Mouse (Mus musculus): Measurements from ENCODE around the gene D430042O09Rik.

GRCm38 (mm10) chr7:125828561-125828960 is 120.9 kb downstream of the D430042O09Rik start:
- TF ChIP-seq POLR2A (IDR thresholded peaks at IDR 0.05; ENCODE audit: extremely low read depth, insufficient read depth, low read length) (no peak), CTCF (IDR thresholded peaks at IDR 0.05; ENCODE audit: low read depth, low read length) (no peak)

Measured in liver, adult 2 months (tissue).